Mouse (Mus musculus) kidney, postnatal 25 days (tissue): ENCODE measurements around the gene Neil1.

ENCODE experiments used
- DNase-seq, 2 experiments: peaks; one replicate each; pipeline ENCODE4 v3.0.0; 2021; ENCODE audit warnings: mixed read lengths in 2 of 2

The Neil1 gene

GRCm38 (mm10) chr9:57148144-57148878, at the start of gene Neil1:
TSS of gene Neil1 (minus strand) at chr9:57148305.
- peak; percentile 86 to 93 for DNase-seq

DNA sequence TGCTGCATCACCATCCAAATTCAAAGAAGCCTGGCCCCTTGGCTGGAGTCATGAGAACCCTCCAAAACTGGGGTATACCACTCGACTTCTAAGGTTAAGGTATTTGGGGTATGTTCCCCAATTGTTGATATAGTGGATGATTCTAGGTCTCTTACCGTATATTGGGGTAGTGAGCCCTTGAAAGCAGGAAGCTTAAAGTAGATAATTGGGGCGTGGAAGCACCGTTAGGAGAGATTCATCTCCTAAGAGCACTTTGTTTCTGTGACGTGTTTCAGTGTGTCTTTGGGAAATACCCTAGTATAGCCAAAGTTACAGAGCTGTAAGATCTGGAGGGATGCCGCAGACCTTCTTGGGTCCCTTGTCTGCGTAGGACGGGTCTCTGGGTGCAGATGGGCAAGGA, 49.3 kb upstream of the Neil1 start:
- no peak for DNase-seq

DNA sequence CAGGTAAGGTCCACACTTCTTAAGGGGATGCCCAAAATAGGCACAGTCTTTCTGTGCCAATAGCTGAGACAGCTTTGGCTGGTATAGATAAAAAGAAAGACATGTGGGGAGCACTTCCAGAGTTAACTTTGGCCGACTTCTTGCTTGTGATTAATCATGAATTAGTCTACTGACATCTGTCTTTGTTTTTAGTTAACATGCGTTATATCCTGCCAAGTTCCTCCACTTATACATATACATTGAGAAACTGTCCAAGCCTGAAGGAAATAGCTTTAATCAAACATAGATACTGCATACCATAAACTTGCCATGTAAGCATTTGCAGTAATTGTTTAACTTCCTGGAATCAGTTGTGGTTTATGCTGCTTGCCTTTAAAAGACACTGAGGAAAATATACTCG, 48.6 kb upstream of the Neil1 start:
- no peak for DNase-seq

DNA sequence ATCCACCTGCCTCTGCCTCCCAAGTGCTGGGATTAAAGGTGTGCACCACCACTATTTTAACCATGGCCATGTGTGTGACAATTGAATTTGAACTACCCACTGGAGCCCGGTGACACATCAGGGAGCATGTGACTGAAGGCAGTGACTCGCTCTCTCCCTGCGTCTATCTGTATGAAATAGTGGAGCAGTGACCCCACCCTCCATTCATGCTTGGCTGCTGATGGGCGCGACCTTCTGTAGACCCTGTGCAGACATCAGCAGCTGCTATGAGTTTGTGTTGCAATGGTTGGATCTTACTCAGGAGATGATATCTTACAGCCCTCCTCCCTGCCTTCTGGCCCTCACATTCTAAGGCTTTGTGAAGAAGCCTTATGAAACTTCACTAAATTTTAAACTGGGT, 20.3 kb upstream of the Neil1 start:
- no peak for DNase-seq

DNA sequence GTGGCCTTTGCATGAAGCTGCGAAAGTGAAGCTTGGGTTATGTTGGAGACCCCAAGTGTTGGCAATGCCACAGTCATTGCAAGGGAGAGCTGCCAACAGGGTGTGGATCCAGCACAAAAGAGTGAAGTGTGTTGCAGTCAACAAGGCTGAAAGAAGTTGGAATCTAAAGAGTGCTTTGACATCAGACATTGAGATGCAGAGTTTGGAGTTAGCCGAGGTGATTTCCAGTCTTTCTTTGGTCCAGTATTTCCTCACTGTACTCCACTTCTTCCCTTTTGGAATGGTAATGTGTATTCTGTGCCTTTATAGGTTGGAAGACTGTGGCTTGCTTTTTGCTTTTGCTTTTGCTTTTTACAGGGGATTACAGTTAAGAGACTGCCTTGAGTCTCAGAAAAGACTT, 18.1 kb upstream of the Neil1 start:
- no peak for DNase-seq

DNA sequence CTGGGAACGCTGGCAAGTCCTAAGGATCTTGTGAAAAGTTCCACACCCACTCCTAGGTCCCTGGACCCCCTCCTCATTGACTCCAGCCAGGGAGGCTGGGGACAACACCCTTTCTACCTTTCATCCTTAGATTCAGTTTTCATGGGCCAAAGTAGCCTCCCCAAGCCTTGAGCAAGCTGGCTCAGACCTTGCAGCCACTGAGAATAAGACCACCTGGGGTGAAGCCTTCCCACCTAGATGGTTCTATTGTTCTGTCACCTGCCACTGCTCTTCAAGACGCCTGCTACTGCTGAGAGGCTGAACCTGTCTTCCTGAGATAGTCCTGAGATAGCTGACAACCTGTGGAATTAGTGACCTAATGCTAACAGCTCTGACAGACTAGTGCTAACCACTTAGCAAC, 15.0 kb upstream of the Neil1 start:
- DNase-seq: no peak

DNA sequence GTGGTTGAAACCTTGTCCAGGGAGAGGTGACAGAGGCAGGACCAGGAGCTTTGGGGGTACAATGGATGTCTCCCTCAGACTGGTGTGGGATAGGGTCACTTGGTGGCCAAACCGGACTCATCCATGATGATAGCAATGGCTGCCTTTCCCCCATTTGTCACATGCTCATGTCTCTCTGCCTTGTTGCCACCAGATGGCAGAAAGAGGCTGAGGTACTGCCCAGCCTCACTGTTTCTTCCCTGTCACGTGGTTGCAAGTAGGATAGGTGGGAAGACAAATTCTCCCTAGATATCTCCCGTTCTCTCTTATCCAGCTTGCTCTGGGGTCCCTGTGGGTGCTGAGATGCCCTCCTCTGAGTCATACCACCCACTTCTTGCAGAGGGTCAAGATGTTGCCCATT, 14.4 kb upstream of the Neil1 start:
- DNase-seq: peak in 1 of 2 experiments; percentile 28

DNA sequence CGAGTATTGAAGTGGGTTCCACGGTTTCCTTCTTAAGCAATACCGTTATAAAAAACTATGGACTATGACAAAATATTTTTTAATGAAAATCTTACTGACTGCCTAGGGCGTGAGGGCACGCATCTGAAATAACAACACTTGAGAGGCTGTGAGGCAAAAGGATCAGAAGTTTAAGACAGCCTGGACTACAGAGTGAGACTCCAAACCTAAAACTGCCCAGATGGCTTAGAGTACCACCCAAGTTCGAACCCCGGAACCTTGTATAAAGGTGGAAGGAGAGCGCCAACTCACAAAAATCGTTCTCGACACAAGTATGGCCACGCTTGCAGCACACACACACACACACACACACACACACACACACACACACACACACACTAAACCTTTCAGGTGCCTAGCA, 10.4 kb upstream of the Neil1 start:
- DNase-seq: no peak

- peak; percentile 97 to 99 for DNase-seq
These were observed 9.9 kb upstream of the Neil1 start, which contains the start of gene Commd4 for GRCm38 (mm10) chr9:57158013-57158470. TSS of gene Commd4 (minus strand) at chr9:57158331.

DNA sequence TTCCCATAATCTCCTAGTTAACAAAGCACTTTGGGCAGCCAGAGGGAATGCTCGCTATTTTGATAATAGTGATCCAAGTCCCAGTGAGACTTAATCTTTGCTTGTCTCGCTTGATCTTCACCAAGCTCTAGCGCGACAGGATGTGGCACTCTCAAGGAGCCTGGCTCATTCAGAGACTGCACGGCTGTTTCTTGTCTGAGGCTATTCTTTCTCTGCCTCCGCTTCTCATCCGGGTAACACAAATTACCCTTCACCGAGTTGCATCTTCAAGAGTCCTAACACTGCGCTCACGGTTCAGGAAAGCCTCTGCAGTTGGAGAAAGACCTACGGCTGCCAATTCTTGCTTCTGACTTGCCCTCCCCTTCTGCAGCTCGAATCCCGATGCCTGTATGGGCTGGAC, 9.4 kb upstream of the Neil1 start:
- no peak for DNase-seq

- no peak for DNase-seq
These were observed 8.7 kb upstream of the Neil1 start for GRCm38 (mm10) chr9:57156823-57157222.

DNA sequence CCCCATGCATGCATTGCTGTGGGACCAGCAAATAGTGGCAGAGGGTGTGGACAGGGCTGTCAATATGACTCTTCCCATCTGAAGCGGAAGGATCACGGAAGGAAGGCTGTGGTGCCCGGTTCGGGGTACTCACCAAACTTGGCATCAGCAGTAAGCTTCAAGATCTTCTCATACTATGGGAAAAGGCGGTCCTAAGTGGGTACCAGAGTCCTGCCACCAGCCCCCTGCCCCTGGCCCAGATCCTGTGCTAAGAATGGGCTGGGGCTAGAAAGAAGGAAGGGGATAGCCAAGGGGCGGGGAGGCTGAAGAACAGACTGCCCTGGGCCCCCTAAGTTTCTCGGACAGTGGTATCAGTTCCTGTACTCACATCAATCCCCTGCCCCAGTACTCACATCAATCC, 8.3 kb upstream of the Neil1 start:
- no peak for DNase-seq

GRCm38 (mm10) chr9:57152331-57152730, 4.2 kb upstream of the Neil1 start:
- DNase-seq: no peak

DNA sequence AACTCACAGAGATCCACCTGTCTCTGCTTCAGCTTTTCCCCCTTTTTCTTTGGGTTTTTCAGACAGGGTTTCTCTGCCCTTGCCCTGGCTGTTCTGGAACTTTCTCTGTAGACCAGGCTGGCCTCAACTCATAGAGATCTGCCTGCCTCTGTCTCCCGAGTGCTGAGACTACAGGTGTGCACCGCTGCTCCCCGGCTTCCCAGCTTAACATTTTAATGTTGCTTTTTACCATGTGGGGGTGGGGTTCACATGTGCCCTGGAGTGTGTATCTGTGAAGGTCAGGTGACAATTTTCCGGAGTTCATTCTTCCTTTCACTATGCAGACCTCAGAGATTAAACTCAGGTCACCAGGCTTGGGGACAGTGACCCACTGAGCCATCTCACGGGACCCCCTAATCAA, 2.1 kb upstream of the Neil1 start:
- no peak for DNase-seq

DNA sequence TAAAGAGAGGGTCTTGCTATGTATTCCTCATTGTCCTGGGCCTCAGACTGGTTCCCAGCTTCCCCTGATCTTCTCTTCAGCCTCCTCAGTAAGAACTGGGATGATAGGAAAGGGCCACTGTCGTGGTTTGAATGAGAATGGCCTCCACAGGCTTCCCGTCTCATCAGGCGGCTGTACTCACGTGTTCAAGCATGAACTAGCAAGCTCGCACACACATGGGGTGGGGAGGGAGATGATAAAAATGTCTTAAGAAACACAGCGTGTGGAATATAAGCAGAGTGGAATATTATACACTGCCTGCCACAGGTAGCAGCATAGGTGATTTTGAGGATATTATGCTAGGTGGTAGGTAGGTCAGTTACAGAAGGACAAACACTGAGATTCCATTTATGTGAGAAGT, 916 bp upstream of the Neil1 start:
- DNase-seq: peak in 1 of 2 experiments; percentile 28

DNA sequence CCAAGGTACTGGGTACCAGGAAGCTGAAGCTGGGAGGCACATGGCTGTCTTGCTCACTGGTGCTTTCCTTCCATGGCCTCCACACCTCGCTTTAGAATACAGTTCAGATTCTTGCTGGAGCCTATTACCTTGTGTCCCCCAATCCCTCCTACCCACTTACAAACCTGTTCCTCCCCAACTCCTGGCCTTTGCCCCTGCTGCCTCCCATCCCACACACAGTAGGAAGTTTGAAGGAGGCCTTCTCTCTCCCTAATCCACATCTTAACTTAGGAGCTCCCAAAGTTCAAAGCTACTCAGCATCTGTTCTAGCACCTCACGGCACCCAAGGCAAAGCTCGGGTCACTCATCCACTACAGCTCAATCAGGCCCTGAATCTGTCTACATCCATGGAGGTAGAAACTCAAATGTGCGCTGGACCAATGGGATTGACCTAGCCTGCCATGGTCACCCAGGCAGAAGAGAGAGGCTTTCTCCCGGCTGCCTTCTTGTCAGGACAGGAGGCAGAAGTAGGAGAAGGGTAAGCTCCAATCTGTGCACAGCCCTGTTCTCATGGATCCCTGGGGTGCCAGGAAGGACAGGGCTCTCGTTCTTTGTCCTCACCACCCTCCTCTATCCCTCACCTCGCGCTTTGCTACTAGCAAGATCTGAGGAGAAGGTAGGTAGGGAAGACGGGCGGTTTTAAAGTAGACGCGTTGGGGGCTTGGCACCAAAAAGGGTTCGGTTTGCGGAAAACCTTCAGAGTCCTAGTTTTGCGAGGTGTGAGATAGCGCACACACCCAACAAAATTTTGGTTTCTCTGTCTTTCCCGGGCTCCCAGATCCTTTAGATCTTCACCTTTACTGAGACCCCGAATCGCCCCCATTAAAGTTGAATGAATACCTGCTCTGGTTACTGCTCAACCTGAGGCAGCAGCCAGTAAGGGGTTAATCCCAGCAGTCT, 631 bp downstream of the Neil1 start:
- DNase-seq: no peak

- no peak for DNase-seq
These were observed 1.5 kb downstream of the Neil1 start for GRCm38 (mm10) chr9:57146451-57147066.

- no peak for DNase-seq
These were observed 3.3 kb downstream of the Neil1 start for GRCm38 (mm10) chr9:57144830-57145229.

DNA sequence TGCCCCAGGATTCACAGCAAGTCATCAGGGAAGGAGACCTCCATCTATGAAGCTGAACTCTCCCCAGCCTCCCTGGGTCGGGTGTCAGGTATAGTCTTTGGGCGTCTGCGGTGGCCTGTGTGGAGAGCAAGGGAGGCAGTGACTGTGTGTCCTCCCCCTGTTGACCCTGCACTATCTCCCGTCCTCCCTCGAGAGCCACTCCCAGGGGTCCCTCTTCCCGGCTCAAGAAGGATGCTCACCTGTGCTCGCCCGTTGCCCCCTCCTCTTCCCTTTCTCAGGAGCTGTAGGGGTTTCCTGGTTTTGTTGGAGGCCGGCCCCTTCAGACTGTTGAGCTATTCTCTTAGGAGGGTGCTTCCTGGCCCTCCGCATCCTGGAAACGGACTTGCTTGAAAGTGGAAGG, 4.9 kb downstream of the Neil1 start:
- no peak for DNase-seq

DNA sequence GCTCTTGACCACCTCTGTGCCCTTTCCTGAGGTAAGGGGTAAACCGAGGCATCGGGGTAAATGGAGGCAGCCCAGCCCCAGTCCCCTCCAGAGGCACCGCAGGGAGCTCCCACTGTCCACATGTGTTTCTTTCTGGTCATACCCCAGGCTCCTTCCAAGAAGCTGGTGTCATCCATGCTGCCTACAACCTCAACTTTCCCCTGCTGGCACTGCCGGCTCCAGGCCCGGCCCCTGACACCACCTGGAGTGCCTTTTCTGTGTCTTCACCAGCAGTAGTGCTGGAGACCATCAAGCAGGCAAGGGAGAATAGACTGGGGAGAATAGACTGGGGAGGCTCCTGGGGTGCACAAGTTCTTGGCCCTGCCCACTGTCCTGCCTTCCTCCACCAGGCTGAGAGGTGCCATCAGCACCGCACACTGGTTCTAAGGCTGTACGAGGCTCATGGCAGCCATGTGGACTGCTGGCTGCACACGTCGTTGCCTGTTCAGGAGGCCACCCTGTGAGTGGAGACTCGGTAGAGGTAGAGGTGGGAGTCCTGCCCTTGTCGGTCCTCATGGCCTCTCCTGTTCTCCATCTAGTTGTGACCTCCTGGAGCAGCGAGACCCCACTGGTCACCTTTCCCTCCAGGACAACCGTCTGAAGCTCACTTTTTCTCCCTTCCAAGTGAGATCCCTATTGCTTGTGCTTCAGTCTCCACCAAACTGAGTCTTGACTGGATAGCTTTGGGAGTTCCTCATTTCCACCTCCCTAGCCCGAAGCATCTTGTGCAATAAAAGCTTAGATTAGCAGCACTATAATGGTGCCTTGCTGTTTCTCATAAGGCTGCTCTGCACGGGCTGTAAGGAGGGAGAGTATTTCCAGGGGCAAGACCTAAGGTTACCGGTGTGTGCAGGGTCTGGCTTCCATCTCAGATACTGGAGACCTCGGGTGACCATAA, 6.4 kb downstream of the Neil1 start:
- no peak for DNase-seq

- DNase-seq: no peak
These were observed 8.5 kb downstream of the Neil1 start for GRCm38 (mm10) chr9:57139571-57139970.

GRCm38 (mm10) chr9:57139110-57139509, 9.0 kb downstream of the Neil1 start:
- DNase-seq: no peak
